Mouse (Mus musculus): ENCODE measurements around the gene Gnl3l. TPM values are rescaled to one million over a fixed set of nuclear protein-coding genes. Genes with fewer than 3 reads are reported as not detected.

Gnl3l gene
- polyA plus RNA-seq, 1 experiment from 2014 or later: 8.7 TPM

DNA sequence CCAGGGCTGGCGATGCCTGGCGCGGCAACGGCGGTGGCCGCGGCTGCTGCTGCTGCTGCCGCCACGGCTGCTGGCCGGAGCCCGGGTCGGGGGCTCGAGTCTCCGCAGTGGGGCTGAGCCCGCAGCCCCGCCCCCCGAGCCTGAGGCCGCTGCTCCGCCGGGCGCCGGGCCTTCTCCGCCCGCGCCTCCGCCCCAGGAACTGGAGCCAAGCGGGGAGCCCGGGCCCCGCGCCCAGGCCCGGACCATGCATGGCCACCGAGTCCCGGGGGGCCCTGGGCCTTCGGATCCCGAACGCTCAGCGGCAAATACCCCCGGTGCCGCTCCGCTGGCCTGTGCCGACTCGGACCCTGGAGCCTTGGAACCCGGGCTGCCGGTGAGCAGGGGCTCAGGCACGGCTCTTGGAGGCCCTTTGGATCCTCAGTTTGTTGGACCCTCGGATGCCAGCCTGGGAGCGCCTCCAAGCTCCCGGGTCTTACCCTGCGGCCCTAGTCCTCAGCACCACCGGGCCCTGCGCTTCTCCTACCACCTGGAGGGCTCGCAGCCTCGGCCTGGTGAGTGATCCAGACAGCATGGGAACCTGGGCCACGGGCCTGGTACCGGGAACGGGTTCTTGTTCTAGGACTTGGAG is 30.4 kb upstream of the Gnl3l start:
- no peaks in the 10 kb centered on the region for H3K9me3 ChIP-seq (replicated peaks; ENCODE audit: control insufficient read depth, low read length)
- 29% methylated on average over 42 of the region's 56 CpGs for WGBS (ENCODE audit: insufficient replicate concordance)
- H3K4me3 ChIP-seq (ENCODE audit: low read depth, low read length): peak overlapping the region; percentile 57
- no peak overlapping the region for H3K27ac ChIP-seq (ENCODE audit: low read length)
- H3K27me3 ChIP-seq (ENCODE audit: control insufficient read depth, insufficient read depth, low read depth, low read length): peaks cover 26% of the 10 kb centered on the region
- ATAC-seq (ENCODE audit: low read depth): peak; percentile 58
- peak overlapping the region; percentile 49 for H3K4me2 ChIP-seq (ENCODE audit: low read depth, low read length)
- peak overlapping the region; percentile 47; the same call in 1 of the 2 replicates for H3K9ac ChIP-seq (ENCODE audit: low read depth, low read length)
- H3K36me3 ChIP-seq (ENCODE audit: control insufficient read depth, insufficient read depth): no peaks in the 10 kb centered on the region
- H3K4me1 ChIP-seq (ENCODE audit: control insufficient read depth, low read depth, low read length): no peaks in the 10 kb centered on the region

DNA sequence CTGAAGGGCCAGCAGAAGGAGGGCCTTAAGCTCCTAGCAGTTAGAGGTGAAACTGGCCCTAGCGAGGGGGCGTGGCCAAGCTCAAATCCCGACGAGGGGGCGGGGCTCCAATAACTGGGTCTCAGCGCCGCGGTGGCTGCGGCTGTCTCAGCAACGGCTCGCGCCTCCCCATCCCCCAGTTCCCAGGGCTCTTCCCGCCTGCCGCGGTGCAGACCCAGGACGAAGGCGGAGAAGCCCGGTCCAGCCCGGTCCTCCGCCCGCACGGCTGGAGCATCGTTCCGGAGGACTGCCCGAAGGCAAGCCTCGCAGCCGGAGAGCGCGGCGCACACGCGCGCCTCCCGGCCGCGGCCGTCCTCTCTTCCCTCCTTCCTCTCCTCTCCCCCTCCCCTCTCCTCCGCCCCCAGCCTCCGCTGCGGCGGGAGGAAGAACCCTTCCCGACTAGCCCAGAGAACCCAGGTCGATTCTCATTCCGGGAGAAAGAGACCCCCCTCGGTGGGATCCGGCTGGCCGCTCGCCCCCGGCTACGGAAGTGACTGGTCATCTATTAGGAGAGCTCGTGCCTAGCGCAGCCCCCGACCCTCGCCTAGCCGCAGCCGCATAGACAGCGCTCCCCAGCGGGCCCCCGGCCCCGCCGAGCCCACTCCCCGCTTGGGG is 29.8 kb upstream of the Gnl3l start:
- peak overlapping the region; percentile 47; the same call in 1 of the 2 replicates for H3K9ac ChIP-seq (ENCODE audit: low read depth, low read length)
- H3K27ac ChIP-seq (ENCODE audit: low read length): no peak overlapping the region

DNA sequence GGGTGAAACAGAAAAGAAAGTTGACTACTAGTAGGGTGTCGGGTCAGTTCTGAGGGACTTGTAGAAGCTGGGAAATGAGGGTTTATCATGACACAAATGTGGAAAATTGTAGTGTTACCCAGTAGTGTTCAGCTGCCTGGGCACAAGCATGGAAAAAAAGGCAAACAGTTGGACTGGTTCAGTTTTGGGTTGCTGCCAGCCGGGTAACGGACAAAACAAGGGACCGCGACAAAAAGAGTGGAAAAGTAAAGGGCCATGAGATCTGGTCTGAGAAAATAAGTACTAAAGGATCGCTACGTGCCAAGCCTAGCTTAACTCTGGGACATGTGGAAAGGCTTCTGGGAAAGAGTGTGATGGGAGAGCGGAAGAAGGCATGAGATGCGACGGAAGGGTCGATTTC is 29.2 kb upstream of the Gnl3l start:
- H3K4me2 ChIP-seq (ENCODE audit: low read depth, low read length): peak overlapping the region; percentile 49; the same call in 1 of the 2 replicates
- no peak overlapping the region for H3K4me3 ChIP-seq (ENCODE audit: low read depth, low read length)
- H3K9me3 ChIP-seq (replicated peaks; ENCODE audit: control insufficient read depth, low read length): no peaks in the 10 kb centered on the region
- H3K4me1 ChIP-seq (ENCODE audit: control insufficient read depth, low read depth, low read length): no peaks in the 10 kb centered on the region
- no peaks in the 10 kb centered on the region for H3K36me3 ChIP-seq (ENCODE audit: control insufficient read depth, insufficient read depth)
- H3K9ac ChIP-seq (ENCODE audit: low read depth, low read length): no peak overlapping the region
- WGBS (ENCODE audit: insufficient replicate concordance): 52% methylated on average over 11 of the region's 11 CpGs
- ATAC-seq (ENCODE audit: low read depth): no peak
- H3K27ac ChIP-seq (ENCODE audit: low read length): no peak overlapping the region
- peaks cover 26% of the 10 kb centered on the region for H3K27me3 ChIP-seq (ENCODE audit: control insufficient read depth, insufficient read depth, low read depth, low read length)

More for the DNA sequence above, 29.8 kb upstream of the Gnl3l start:
- peak overlapping the region; percentile 49 for H3K4me2 ChIP-seq (ENCODE audit: low read depth, low read length)
- H3K4me3 ChIP-seq (ENCODE audit: low read depth, low read length): peak overlapping the region; percentile 57
- 26% methylated on average over 45 of the region's 62 CpGs for WGBS (ENCODE audit: insufficient replicate concordance)
- H3K36me3 ChIP-seq (ENCODE audit: control insufficient read depth, insufficient read depth): no peaks in the 10 kb centered on the region
- ATAC-seq (ENCODE audit: low read depth): peak; percentile 69
- H3K4me1 ChIP-seq (ENCODE audit: control insufficient read depth, low read depth, low read length): no peaks in the 10 kb centered on the region
- H3K9me3 ChIP-seq (replicated peaks; ENCODE audit: control insufficient read depth, low read length): no peaks in the 10 kb centered on the region
- H3K27me3 ChIP-seq (ENCODE audit: control insufficient read depth, insufficient read depth, low read depth, low read length): peaks cover 26% of the 10 kb centered on the region

DNA sequence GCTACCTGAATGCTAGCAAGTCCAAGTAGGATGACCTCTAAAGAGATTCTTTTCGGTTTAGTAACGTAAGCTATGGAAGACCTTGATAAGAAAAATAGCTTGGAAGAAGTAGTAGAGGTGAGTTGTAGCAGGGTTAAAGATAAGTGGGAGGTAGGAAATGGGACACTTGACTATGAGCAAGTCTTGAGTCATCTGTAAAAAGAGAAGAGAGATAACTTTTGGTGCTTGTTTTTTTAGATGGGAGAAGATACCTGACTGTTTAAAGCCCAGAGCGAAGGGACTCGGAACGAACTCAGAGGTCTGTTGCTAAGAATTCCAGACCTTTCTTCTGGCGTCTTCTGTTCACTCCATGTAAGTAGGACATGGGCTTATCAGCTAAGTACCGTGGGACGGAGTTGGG is 28.7 kb upstream of the Gnl3l start, which contains the start of gene Fgd1:
Gene Fgd1 (plus strand): TSS at position 301 of the 400 bp plus-strand sequence.
- Histone ChIP-seq H3K4me3 (ENCODE audit: low read depth, low read length) (peak within 1 kb of the TSS; percentile 57), H3K4me2 (ENCODE audit: low read depth, low read length) (peak within 1 kb of the TSS; percentile 49), H3K36me3 (ENCODE audit: control insufficient read depth, insufficient read depth) (no peaks in the 10 kb centered on the region), H3K9ac (ENCODE audit: low read depth, low read length) (0 out of 2 replicates have a peak within 1 kb of the TSS, but pooled peaks have one; percentile 47), H3K27me3 (ENCODE audit: control insufficient read depth, insufficient read depth, low read depth, low read length) (peaks cover 26% of the 10 kb centered on the region), H3K4me1 (ENCODE audit: control insufficient read depth, low read depth, low read length) (no peaks in the 10 kb centered on the region), H3K27ac (ENCODE audit: low read length) (no peak within 1 kb of the TSS), H3K9me3 (replicated peaks; ENCODE audit: control insufficient read depth, low read length) (no peaks in the 10 kb centered on the region)
- 77% methylated on average over 8 of the region's 8 CpGs for WGBS (ENCODE audit: insufficient replicate concordance)
- no peak for ATAC-seq (ENCODE audit: low read depth)

DNA sequence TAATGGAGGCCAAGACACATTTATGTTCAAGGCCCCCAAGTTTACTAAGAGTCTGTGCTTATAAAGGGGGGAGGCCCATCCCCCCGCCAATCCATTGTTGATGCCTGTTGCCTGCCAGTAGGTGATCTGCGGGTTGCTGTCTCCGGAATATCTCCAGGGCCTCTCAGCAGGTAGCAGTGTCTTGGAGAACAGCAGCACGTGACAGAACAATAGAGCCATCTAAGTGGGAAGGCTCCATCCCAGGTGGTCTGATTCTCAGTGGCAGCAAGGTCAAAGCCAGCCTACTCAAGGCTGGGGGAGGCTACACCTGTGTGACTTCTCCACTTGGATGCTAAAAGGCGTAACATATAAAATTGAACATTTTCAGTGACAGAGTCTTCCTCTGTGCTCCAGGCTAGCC is 24.1 kb upstream of the Gnl3l start:
- no peak overlapping the region for H3K4me2 ChIP-seq (ENCODE audit: low read depth, low read length)
- WGBS (ENCODE audit: insufficient replicate concordance): 54% methylated on average over 5 of the region's 5 CpGs
- no peak overlapping the region for H3K9ac ChIP-seq (ENCODE audit: low read depth, low read length)
- H3K4me3 ChIP-seq (ENCODE audit: low read depth, low read length): no peak overlapping the region
- H3K27me3 ChIP-seq (ENCODE audit: control insufficient read depth, insufficient read depth, low read depth, low read length): peaks cover 3% of the 10 kb centered on the region
- no peak overlapping the region for H3K27ac ChIP-seq (ENCODE audit: low read length)
- H3K4me1 ChIP-seq (ENCODE audit: control insufficient read depth, low read depth, low read length): no peaks in the 10 kb centered on the region
- no peak for ATAC-seq (ENCODE audit: low read depth)
- no peaks in the 10 kb centered on the region for H3K36me3 ChIP-seq (ENCODE audit: control insufficient read depth, insufficient read depth)
- no peaks in the 10 kb centered on the region for H3K9me3 ChIP-seq (replicated peaks; ENCODE audit: control insufficient read depth, low read length)

DNA sequence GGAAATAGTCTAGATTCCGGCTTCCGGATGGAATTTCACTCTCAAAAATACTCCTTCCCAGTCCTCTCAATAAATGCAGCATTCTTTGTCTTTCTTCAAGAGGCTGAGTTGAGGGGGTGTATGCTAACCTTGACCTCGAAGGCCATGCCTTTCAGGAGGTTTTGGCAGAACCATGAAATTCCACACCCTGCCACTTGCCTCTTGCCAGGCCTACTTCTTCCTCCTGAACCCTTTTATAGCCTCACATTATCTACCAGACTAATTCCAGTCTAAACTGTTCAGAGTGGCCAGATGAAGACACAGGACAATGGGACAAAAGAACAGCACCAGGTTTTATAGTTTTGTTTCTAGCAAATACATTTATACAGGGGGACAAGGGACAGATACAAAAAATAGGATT is 14.3 kb upstream of the Gnl3l start:
- no peaks in the 10 kb centered on the region for H3K27me3 ChIP-seq (ENCODE audit: control insufficient read depth, insufficient read depth, low read depth, low read length)
- no peak for ATAC-seq (ENCODE audit: low read depth)
- no peaks in the 10 kb centered on the region for H3K36me3 ChIP-seq (ENCODE audit: control insufficient read depth, insufficient read depth)
- H3K4me3 ChIP-seq (ENCODE audit: low read depth, low read length): no peak overlapping the region
- H3K9ac ChIP-seq (ENCODE audit: low read depth, low read length): no peak overlapping the region
- H3K27ac ChIP-seq (ENCODE audit: low read length): no peak overlapping the region
- no peak overlapping the region for H3K4me2 ChIP-seq (ENCODE audit: low read depth, low read length)
- H3K9me3 ChIP-seq (replicated peaks; ENCODE audit: control insufficient read depth, low read length): no peaks in the 10 kb centered on the region
- no peaks in the 10 kb centered on the region for H3K4me1 ChIP-seq (ENCODE audit: control insufficient read depth, low read depth, low read length)
- 62% methylated on average over 3 of the region's 3 CpGs for WGBS (ENCODE audit: insufficient replicate concordance)

DNA sequence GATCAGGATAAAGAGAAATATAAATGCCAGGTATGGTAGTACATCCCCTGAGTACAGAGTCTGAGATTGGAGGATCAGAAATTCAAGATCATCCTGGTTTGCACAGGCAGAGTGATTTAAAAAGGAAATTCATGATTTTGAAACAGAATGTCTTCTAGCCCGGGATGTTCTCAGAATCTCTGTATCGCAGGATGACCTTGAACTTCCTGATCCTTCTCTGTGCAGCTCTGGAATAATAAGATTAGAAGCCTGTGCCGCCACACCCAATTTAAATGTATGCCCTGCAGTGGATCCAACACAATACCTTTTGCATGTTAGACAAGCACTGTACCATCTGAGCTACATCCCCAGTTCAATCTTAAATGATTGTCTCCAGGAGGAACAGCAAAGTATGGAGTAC is 1.7 kb upstream of the Gnl3l start:
- Histone ChIP-seq H3K4me1 (ENCODE audit: control insufficient read depth, low read depth, low read length) (peaks cover 5% of the 10 kb centered on the region; the same call in 1 of the 2 replicates), H3K9ac (ENCODE audit: low read depth, low read length) (no peak overlapping the region), H3K27ac (ENCODE audit: low read length) (no peak overlapping the region), H3K9me3 (replicated peaks; ENCODE audit: control insufficient read depth, low read length) (no peaks in the 10 kb centered on the region), H3K4me2 (ENCODE audit: low read depth, low read length) (no peak overlapping the region), H3K4me3 (ENCODE audit: low read depth, low read length) (no peak overlapping the region), H3K27me3 (ENCODE audit: control insufficient read depth, insufficient read depth, low read depth, low read length) (no peaks in the 10 kb centered on the region), H3K36me3 (ENCODE audit: control insufficient read depth, insufficient read depth) (no peaks in the 10 kb centered on the region)
- ATAC-seq (ENCODE audit: low read depth): no peak
- WGBS (ENCODE audit: insufficient replicate concordance): 36% methylated on average over 3 of the region's 3 CpGs

DNA sequence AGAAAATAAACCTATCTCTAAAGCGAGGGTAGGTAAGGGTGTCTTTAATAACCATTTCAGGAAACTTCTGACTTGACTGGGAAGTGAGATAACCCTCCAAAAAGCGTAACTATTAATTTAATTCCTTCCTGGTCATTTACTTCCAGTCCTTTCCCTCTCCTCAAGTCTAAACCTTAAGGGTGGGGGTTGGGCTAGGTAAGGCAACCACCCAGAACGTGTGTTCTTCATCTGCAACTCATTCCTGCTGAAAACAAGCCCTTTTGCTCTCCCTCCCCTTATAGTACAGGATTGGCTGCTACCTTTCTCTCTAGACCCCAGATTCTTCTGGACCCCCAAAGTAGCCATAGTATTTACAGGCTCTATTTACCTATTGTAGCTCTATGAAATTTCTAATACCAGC is 775 bp upstream of the Gnl3l start:
- Histone ChIP-seq H3K27me3 (ENCODE audit: control insufficient read depth, insufficient read depth, low read depth, low read length) (no peaks in the 10 kb centered on the region), H3K9ac (ENCODE audit: low read depth, low read length) (peak overlapping the region; percentile 26; the same call in 1 of the 2 replicates), H3K27ac (ENCODE audit: low read length) (no peak overlapping the region), H3K9me3 (replicated peaks; ENCODE audit: control insufficient read depth, low read length) (no peaks in the 10 kb centered on the region), H3K4me2 (ENCODE audit: low read depth, low read length) (peak overlapping the region; percentile 70), H3K4me3 (ENCODE audit: low read depth, low read length) (peak overlapping the region; percentile 68), H3K4me1 (ENCODE audit: control insufficient read depth, low read depth, low read length) (peaks cover 5% of the 10 kb centered on the region; the same call in 1 of the 2 replicates), H3K36me3 (ENCODE audit: control insufficient read depth, insufficient read depth) (no peaks in the 10 kb centered on the region; the same call in 1 of the 2 replicates)
- ATAC-seq (ENCODE audit: low read depth): no peak
- 4% methylated on average over 3 of the region's 3 CpGs for WGBS (ENCODE audit: insufficient replicate concordance)

DNA sequence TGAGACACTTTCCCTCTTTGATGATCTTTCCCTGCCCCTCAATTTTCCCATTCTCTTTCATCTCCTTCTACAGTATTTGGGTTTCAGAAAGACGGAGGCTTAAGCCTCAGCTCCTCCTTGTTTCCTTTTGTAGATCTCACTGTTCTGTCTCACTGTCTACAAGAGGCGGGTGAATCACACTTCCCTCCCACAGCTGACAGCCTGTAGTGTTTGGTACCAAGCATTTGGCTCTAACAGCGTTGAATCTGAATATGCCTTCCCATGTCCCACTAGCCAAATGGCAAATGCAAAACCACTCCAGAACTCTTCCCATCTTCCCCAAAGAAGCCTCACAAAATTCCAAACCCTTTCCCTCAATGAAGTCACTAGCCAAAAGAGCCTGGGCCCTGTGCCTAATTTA is 20.3 kb downstream of the Gnl3l start:
- H3K9ac ChIP-seq (ENCODE audit: low read depth, low read length): no peak overlapping the region
- H3K27ac ChIP-seq (ENCODE audit: low read length): no peak overlapping the region
- WGBS (ENCODE audit: insufficient replicate concordance): 76% methylated on average over 3 of the region's 3 CpGs
- H3K4me3 ChIP-seq (ENCODE audit: low read depth, low read length): no peak overlapping the region
- H3K36me3 ChIP-seq (ENCODE audit: control insufficient read depth, insufficient read depth): peaks cover 7% of the 10 kb centered on the region
- H3K4me2 ChIP-seq (ENCODE audit: low read depth, low read length): no peak overlapping the region
- no peaks in the 10 kb centered on the region for H3K9me3 ChIP-seq (replicated peaks; ENCODE audit: control insufficient read depth, low read length)
- no peaks in the 10 kb centered on the region for H3K27me3 ChIP-seq (ENCODE audit: control insufficient read depth, insufficient read depth, low read depth, low read length)
- H3K4me1 ChIP-seq (ENCODE audit: control insufficient read depth, low read depth, low read length): no peaks in the 10 kb centered on the region
- no peak for ATAC-seq (ENCODE audit: low read depth)

Measured in liver, embryonic 16.5 days (tissue).